Mouse (Mus musculus): ENCODE data around the gene Il13ra1. TPM values are rescaled to one million over a fixed set of nuclear protein-coding genes. Genes with fewer than 3 reads are reported as not detected.

The Il13ra1 gene
- polyA plus RNA-seq, 3 experiments from 2014 or later, result 0.21 to 1.0 (median 0.44) TPM

GRCm38 (mm10) chrX:36195736-36196525 is 84.0 kb downstream of the Il13ra1 start, which contains the start of gene Zcchc12:
TSS of gene Zcchc12 (plus strand) at chrX:36195904.
- ATAC-seq, result peak; percentile 80

- no peak for ATAC-seq
Observed at GRCm38 (mm10) chrX:36209554-36209953, 97.6 kb downstream of the Il13ra1 start.

- no peak for ATAC-seq
Observed at GRCm38 (mm10) chrX:36211216-36211615, 99.3 kb downstream of the Il13ra1 start.

Other genes starting within 250 kb of the Il13ra1 start
- 10 to 100 TPM; 39.5 to 49.9 (median 41.4) TPM for gene Dock11, start 223.3 kb upstream of the Il13ra1 start, polyA plus RNA-seq (2017; shearing (Covaris generic))
- gene Zcchc12, start 83.8 kb downstream of the Il13ra1 start, polyA plus RNA-seq (2017; shearing (Covaris generic)), result 1 to 10 TPM in 2 of 3 experiments, under 1 TPM in 1; 0.18 to 3.6 (median 2.2) TPM
- gene Lonrf3, start 216.2 kb downstream of the Il13ra1 start, polyA plus RNA-seq (2017; shearing (Covaris generic)), result not detected